Mouse (Mus musculus): Measurements from ENCODE around the gene Tmpo. TPM values are rescaled to one million over a fixed set of nuclear protein-coding genes. Genes with fewer than 3 reads are reported as not detected.
A peak's percentile ranks its signal among the peaks of the same experiment; 100 is the strongest.

Tmpo gene
- polyA plus RNA-seq, 1 experiment from 2014 or later: 132 TPM

GRCm38 (mm10) chr10:91180301-91180700 lies 814 bp downstream of the Tmpo start:
- H3K9ac ChIP-seq (ENCODE audit: low read length): peak overlapping the region; percentile 74
- no peaks in the 10 kb centered on the region for H3K9me3 ChIP-seq (replicated peaks; ENCODE audit: control insufficient read depth, low read length)
- ATAC-seq (ENCODE audit: insufficient read depth, low FRiP score): no peak
- peaks cover 14% of the 10 kb centered on the region; the same call in 1 of the 2 replicates for H3K4me1 ChIP-seq (ENCODE audit: control insufficient read depth, insufficient read depth, low read length)
- no peaks in the 10 kb centered on the region for H3K27me3 ChIP-seq (ENCODE audit: control insufficient read depth, insufficient read depth, low read length)
- H3K27ac ChIP-seq (ENCODE audit: low read length): peak overlapping the region; percentile 99
- peak overlapping the region; percentile 61 for H3K4me2 ChIP-seq (ENCODE audit: low read depth, low read length)
- WGBS: 15% methylated on average over 7 of the region's 7 CpGs
- no peaks in the 10 kb centered on the region for H3K36me3 ChIP-seq (ENCODE audit: control insufficient read depth, insufficient read depth, low read length)
- H3K4me3 ChIP-seq (replicated peaks; ENCODE audit: low read length): peak overlapping the region; percentile 56

- H3K27me3 ChIP-seq (ENCODE audit: control insufficient read depth, insufficient read depth, low read length): no peaks in the 10 kb centered on the region
- H3K4me3 ChIP-seq (replicated peaks; ENCODE audit: low read length): peak overlapping the region; percentile 56
- WGBS: 55% methylated on average over 2 of the region's 2 CpGs
- ATAC-seq (ENCODE audit: insufficient read depth, low FRiP score): no peak
- H3K27ac ChIP-seq (ENCODE audit: low read length): peak overlapping the region; percentile 99
- peaks cover 14% of the 10 kb centered on the region; the same call in 1 of the 2 replicates for H3K4me1 ChIP-seq (ENCODE audit: control insufficient read depth, insufficient read depth, low read length)
- no peaks in the 10 kb centered on the region for H3K36me3 ChIP-seq (ENCODE audit: control insufficient read depth, insufficient read depth, low read length)
- H3K4me2 ChIP-seq (ENCODE audit: low read depth, low read length): peak overlapping the region; percentile 61
- no peaks in the 10 kb centered on the region for H3K9me3 ChIP-seq (replicated peaks; ENCODE audit: control insufficient read depth, low read length)
- H3K9ac ChIP-seq (ENCODE audit: low read length): peak overlapping the region; percentile 74; the same call in 1 of the 2 replicates
Observed at GRCm38 (mm10) chr10:91179834-91180233, 1.3 kb downstream of the Tmpo start.

GRCm38 (mm10) chr10:91177201-91177600 lies 3.9 kb downstream of the Tmpo start:
- Histone ChIP-seq H3K27me3 (ENCODE audit: control insufficient read depth, insufficient read depth, low read length) (no peaks in the 10 kb centered on the region), H3K27ac (ENCODE audit: low read length) (no peak overlapping the region), H3K4me2 (ENCODE audit: low read depth, low read length) (no peak overlapping the region), H3K9ac (ENCODE audit: low read length) (no peak overlapping the region), H3K9me3 (replicated peaks; ENCODE audit: control insufficient read depth, low read length) (no peaks in the 10 kb centered on the region), H3K4me1 (ENCODE audit: control insufficient read depth, insufficient read depth, low read length) (0 out of 2 replicates have a peak, but pooled peaks cover 7% of the 10 kb centered on the region), H3K36me3 (ENCODE audit: control insufficient read depth, insufficient read depth, low read length) (no peaks in the 10 kb centered on the region), H3K4me3 (replicated peaks; ENCODE audit: low read length) (no peak overlapping the region)
- WGBS: 26% methylated on average over 4 of the region's 4 CpGs
- ATAC-seq (ENCODE audit: insufficient read depth, low FRiP score): no peak

- no peak for ATAC-seq (ENCODE audit: insufficient read depth, low FRiP score)
Observed at GRCm38 (mm10) chr10:91172329-91173100, 8.6 kb downstream of the Tmpo start.

GRCm38 (mm10) chr10:91171455-91172328 lies 9.4 kb downstream of the Tmpo start:
- WGBS: under 1% methylated on average over 66 of the region's 68 CpGs
- H3K27me3 ChIP-seq (ENCODE audit: control insufficient read depth, insufficient read depth, low read length): no peaks in the 10 kb centered on the region
- H3K36me3 ChIP-seq (ENCODE audit: control insufficient read depth, insufficient read depth, low read length): no peaks in the 10 kb centered on the region
- no peaks in the 10 kb centered on the region for H3K9me3 ChIP-seq (replicated peaks; ENCODE audit: control insufficient read depth, low read length)
- H3K4me1 ChIP-seq (ENCODE audit: control insufficient read depth, insufficient read depth, low read length): peaks cover 20% of the 10 kb centered on the region
- ATAC-seq (ENCODE audit: insufficient read depth, low FRiP score): peak; percentile 98
- peak overlapping the region; percentile 100 for H3K27ac ChIP-seq (ENCODE audit: low read length)
- peak overlapping the region; percentile 91 for H3K4me3 ChIP-seq (replicated peaks; ENCODE audit: low read length)
- peak overlapping the region; percentile 100 for H3K9ac ChIP-seq (ENCODE audit: low read length)
- H3K4me2 ChIP-seq (ENCODE audit: low read depth, low read length): peak overlapping the region; percentile 65

More at GRCm38 (mm10) chr10:91172329-91173100, 8.6 kb downstream of the Tmpo start:
- Histone ChIP-seq H3K9me3 (replicated peaks; ENCODE audit: control insufficient read depth, low read length) (no peaks in the 10 kb centered on the region), H3K36me3 (ENCODE audit: control insufficient read depth, insufficient read depth, low read length) (no peaks in the 10 kb centered on the region), H3K9ac (ENCODE audit: low read length) (peak overlapping the region; percentile 100), H3K27me3 (ENCODE audit: control insufficient read depth, insufficient read depth, low read length) (no peaks in the 10 kb centered on the region), H3K27ac (ENCODE audit: low read length) (peak overlapping the region; percentile 100), H3K4me1 (ENCODE audit: control insufficient read depth, insufficient read depth, low read length) (peaks cover 14% of the 10 kb centered on the region), H3K4me2 (ENCODE audit: low read depth, low read length) (peak overlapping the region; percentile 65), H3K4me3 (replicated peaks; ENCODE audit: low read length) (peak overlapping the region; percentile 91)
- 77% methylated on average over 14 of the region's 14 CpGs for WGBS

- ATAC-seq (ENCODE audit: insufficient read depth, low FRiP score): peak; percentile 30
- under 1% methylated on average over 55 of the region's 59 CpGs for WGBS
Observed at GRCm38 (mm10) chr10:91171041-91171440, 10.1 kb downstream of the Tmpo start.

GRCm38 (mm10) chr10:91170143-91170941 lies 10.8 kb downstream of the Tmpo start:
- peak overlapping the region; percentile 100 for H3K9ac ChIP-seq (ENCODE audit: low read length)
- H3K27ac ChIP-seq (ENCODE audit: low read length): peak overlapping the region; percentile 100
- no peaks in the 10 kb centered on the region; the same call in 1 of the 2 replicates for H3K36me3 ChIP-seq (ENCODE audit: control insufficient read depth, insufficient read depth, low read length)
- H3K4me1 ChIP-seq (ENCODE audit: control insufficient read depth, insufficient read depth, low read length): peaks cover 20% of the 10 kb centered on the region
- no peaks in the 10 kb centered on the region for H3K27me3 ChIP-seq (ENCODE audit: control insufficient read depth, insufficient read depth, low read length)
- H3K9me3 ChIP-seq (replicated peaks; ENCODE audit: control insufficient read depth, low read length): no peaks in the 10 kb centered on the region
- ATAC-seq (ENCODE audit: insufficient read depth, low FRiP score): peak; percentile 23; the same call in 1 of the 2 replicates
- peak overlapping the region; percentile 61 for H3K4me2 ChIP-seq (ENCODE audit: low read depth, low read length)
- H3K4me3 ChIP-seq (replicated peaks; ENCODE audit: low read length): peak overlapping the region; percentile 91
- under 1% methylated on average over 41 of the region's 50 CpGs for WGBS

More at GRCm38 (mm10) chr10:91171041-91171440, 10.1 kb downstream of the Tmpo start:
- no peaks in the 10 kb centered on the region for H3K9me3 ChIP-seq (replicated peaks; ENCODE audit: control insufficient read depth, low read length)
- peak overlapping the region; percentile 100 for H3K27ac ChIP-seq (ENCODE audit: low read length)
- no peaks in the 10 kb centered on the region for H3K27me3 ChIP-seq (ENCODE audit: control insufficient read depth, insufficient read depth, low read length)
- H3K4me1 ChIP-seq (ENCODE audit: control insufficient read depth, insufficient read depth, low read length): peaks cover 20% of the 10 kb centered on the region
- peak overlapping the region; percentile 61; the same call in 1 of the 2 replicates for H3K4me2 ChIP-seq (ENCODE audit: low read depth, low read length)
- no peaks in the 10 kb centered on the region; the same call in 1 of the 2 replicates for H3K36me3 ChIP-seq (ENCODE audit: control insufficient read depth, insufficient read depth, low read length)
- peak overlapping the region; percentile 91 for H3K4me3 ChIP-seq (replicated peaks; ENCODE audit: low read length)
- peak overlapping the region; percentile 100 for H3K9ac ChIP-seq (ENCODE audit: low read length)

GRCm38 (mm10) chr10:91169414-91170065 lies 11.6 kb downstream of the Tmpo start:
- H3K4me1 ChIP-seq (ENCODE audit: control insufficient read depth, insufficient read depth, low read length): peaks cover 20% of the 10 kb centered on the region
- H3K4me3 ChIP-seq (replicated peaks; ENCODE audit: low read length): peak overlapping the region; percentile 91
- no peak for ATAC-seq (ENCODE audit: insufficient read depth, low FRiP score)
- no peaks in the 10 kb centered on the region; the same call in 1 of the 2 replicates for H3K36me3 ChIP-seq (ENCODE audit: control insufficient read depth, insufficient read depth, low read length)
- H3K27me3 ChIP-seq (ENCODE audit: control insufficient read depth, insufficient read depth, low read length): no peaks in the 10 kb centered on the region
- peak overlapping the region; percentile 61 for H3K4me2 ChIP-seq (ENCODE audit: low read depth, low read length)
- 22% methylated on average over 17 of the region's 17 CpGs for WGBS
- H3K27ac ChIP-seq (ENCODE audit: low read length): peak overlapping the region; percentile 100; the same call in 1 of the 2 replicates
- no peaks in the 10 kb centered on the region for H3K9me3 ChIP-seq (replicated peaks; ENCODE audit: control insufficient read depth, low read length)
- peak overlapping the region; percentile 65 for H3K9ac ChIP-seq (ENCODE audit: low read length)

Data from stomach, embryonic 16.5 days (tissue).